Mouse (Mus musculus): ENCODE results near the gene Gm13941. TPM values are rescaled to one million over a fixed set of nuclear protein-coding genes. Genes with fewer than 3 reads are reported as not detected.

Gm13941 gene
- not detected for total RNA-seq (2021)

GRCm38 (mm10) chr2:111105882-111106281, at the start of gene Gm13941:
Gene Gm13941 (minus strand): TSS chr2:111105982.
- DNase-seq (ENCODE audit: extremely low spot score in 1 of 2, low spot score in 1 of 2) = no peak

DNA sequence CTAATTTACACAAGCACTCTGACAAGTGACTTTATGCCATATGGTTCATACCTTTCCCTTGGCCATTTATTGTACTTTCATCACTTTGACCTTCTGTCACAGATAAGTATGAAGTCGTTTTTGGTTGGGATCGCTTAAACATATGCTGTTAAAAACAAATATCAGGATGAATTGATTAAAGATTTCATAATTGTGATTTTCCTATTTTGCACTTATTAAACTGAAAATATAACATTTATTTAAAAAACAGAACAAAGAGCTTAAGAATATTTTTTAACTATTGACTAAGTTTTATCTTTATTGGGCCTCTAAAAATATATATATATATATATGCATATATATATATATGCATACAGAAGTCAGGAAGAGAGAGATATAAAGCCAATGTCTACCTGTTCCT, 47.1 kb upstream of the Gm13941 start, which contains the start of gene Gm15130:
Gene Gm15130 (minus strand): TSS at position 101 of the 400 bp plus-strand sequence.
- DNase-seq (ENCODE audit: extremely low spot score in 1 of 2, low spot score in 1 of 2) = no peak

DNA sequence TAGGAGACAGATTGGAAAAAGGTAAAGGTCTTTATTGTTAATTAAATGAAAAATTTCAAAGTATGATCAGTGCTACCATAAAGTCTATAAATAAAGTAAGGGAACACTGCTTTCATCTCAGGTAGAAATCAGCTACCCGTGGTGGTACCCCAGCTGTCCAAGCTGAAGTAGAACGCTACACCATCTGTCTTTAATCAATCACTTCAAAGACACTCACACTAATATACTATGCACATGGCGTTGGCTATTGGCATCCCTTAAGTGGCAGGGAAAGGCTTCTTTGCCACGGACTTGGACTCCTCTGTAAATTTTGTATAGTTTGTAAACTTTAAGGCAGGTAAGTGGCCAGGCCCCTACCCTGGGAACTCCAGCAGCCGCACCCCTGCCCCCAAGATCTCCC, 30.0 kb upstream of the Gm13941 start:
- no peak for DNase-seq (ENCODE audit: extremely low spot score in 1 of 2, low spot score in 1 of 2)

GRCm38 (mm10) chr2:111058586-111059261, 47.1 kb downstream of the Gm13941 start:
- DNase-seq (ENCODE audit: extremely low spot score in 1 of 2, low spot score in 1 of 2) = peak in 1 of 2 experiments; percentile 8

Other genes starting within 250 kb of the Gm13941 start
- gene Ano3, start 155.1 kb downstream of the Gm13941 start, total RNA-seq (2021) = 10 to 100 TPM; 60.7 to 65.6 TPM
- not detected for gene Gm15130, start 47.0 kb upstream of the Gm13941 start, total RNA-seq (2021)
- gene 4930430A15Rik, start 123.6 kb upstream of the Gm13941 start, total RNA-seq (2021) = not detected
- not detected for gene Olfr1275, start 129.3 kb upstream of the Gm13941 start, total RNA-seq (2021)
- gene Olfr1276, start 148.5 kb upstream of the Gm13941 start, total RNA-seq (2021) = not detected
- not detected for gene Olfr1277, start 168.1 kb upstream of the Gm13941 start, total RNA-seq (2021)
- not detected for gene Olfr1278, start 184.2 kb upstream of the Gm13941 start, total RNA-seq (2021)
- gene Olfr1279, start 194.7 kb upstream of the Gm13941 start, total RNA-seq (2021) = not detected
- gene Olfr1280, start 208.0 kb upstream of the Gm13941 start, total RNA-seq (2021) = not detected
- gene Olfr1281, start 220.5 kb upstream of the Gm13941 start, total RNA-seq (2021) = not detected
- not detected for gene Olfr1282, start 230.1 kb upstream of the Gm13941 start, total RNA-seq (2021)

Measured in layer of hippocampus, postnatal 25 days (tissue).